Mouse (Mus musculus) ES-CJ7 (cell line): ENCODE measurements around the gene Apod.
"Not testable (repeated sequence)": the region's sequence is repeated elsewhere in the genome, so short reads cannot be mapped to it uniquely, and the experiment has no call there.

Experiments
- DNase-seq: peaks from one replicate; pipeline ENCODE4 v3.0.0; 2011; ENCODE audit warnings: low read depth, low spot score

Gene Apod

GRCm38 (mm10) chr16:31314497-31315233 is at the start of gene Apod:
Gene Apod (minus strand): TSS chr16:31314808.
- DNase-seq: no peak

DNA sequence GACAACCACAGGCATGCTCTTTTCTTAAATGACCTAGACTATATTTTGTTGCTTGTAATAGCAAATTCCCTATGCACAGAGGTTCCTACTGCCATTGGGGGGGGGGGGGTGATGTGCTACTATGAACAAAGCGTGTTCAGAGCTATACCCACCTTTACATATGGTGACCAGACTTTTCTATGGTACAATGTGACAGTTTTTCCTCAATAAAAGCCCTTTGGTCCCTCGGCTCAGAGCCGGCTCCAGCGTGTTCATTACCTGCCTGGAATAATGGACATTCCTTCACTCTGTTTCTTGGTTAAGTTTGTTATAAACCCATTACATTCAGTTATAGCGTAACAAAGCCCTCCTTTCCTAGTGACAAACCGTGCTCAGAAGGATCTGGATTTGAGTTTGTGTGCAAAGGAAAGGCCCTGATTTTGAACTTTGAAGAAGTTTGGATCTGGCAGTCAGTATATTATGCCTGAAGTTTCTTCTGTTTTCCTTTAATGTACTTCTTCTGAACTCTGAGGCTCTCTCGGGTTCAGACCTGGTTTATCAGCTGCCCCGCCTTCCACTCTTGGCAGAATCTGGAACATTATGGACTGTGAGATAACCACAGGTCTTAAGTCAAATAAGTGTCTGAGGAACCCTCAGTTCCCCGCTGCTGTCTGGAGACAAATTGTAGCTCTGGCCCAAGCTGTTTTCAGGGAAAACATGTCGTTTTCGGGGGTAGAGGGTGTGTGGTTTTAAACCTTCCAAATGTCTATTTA is 49.3 kb upstream of the Apod start:
- no peak for DNase-seq

GRCm38 (mm10) chr16:31359542-31359941 is 44.9 kb upstream of the Apod start:
- peak; percentile 17 for DNase-seq

DNA sequence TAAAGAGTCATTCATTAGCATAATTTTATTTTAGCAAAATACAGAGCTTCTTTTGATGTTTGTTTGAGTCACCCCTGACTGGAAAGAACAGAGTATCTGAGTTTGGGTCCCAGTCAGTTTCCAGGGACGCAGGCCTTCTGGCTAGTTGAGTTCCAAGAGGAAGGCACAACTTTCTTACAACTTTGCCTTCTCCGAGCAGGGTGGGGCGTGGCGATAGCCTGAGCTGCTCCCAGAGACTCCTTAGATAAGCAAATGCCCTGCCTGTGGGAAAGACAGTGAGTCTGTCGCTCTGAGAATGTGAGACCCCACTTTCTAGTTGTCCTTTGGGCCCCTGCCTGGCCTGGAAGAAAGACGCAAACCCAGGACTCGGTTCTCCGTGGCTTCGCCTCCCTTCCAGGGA is 44.4 kb upstream of the Apod start:
- peak; percentile 72 for DNase-seq

DNA sequence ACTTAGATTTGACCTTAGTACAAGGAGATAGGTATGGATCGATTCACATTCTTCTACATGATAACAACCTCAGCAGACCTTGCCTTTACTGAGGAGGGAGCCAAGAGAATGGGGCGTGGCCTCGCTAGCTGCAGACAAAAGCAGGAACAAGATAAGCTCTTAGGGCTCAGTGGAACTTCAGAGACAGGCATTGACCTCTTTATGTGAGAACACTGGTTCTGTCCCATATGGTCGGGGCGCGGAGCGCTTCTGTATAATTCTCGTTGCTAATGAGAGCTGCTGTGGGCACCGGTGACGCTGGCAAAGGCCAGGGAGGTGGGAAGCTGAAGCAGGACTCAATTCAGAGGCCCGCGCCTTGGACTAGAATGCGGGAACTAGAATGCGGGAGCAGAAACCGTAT is 44.0 kb upstream of the Apod start:
- peak; percentile 63 for DNase-seq

DNA sequence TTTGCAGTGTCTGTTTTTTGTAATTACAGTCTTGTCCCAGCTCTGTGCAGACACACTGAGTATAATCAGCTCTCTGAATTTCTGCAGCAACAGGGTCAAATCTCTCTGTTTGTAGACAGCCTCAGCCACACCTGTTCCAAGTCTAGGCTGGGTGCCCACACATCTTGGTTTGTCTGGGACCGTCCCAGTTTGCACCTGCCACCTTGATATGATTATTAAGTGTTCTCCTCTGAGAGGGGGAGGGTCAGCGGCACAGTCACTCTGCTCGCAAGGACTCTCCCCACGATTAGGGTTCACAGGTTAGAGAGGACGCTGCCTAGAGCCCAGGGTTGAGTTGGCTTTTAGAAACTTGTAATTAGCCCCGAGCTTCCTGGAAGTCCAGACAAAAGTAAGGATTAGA is 41.3 kb upstream of the Apod start:
- no peak for DNase-seq

DNA sequence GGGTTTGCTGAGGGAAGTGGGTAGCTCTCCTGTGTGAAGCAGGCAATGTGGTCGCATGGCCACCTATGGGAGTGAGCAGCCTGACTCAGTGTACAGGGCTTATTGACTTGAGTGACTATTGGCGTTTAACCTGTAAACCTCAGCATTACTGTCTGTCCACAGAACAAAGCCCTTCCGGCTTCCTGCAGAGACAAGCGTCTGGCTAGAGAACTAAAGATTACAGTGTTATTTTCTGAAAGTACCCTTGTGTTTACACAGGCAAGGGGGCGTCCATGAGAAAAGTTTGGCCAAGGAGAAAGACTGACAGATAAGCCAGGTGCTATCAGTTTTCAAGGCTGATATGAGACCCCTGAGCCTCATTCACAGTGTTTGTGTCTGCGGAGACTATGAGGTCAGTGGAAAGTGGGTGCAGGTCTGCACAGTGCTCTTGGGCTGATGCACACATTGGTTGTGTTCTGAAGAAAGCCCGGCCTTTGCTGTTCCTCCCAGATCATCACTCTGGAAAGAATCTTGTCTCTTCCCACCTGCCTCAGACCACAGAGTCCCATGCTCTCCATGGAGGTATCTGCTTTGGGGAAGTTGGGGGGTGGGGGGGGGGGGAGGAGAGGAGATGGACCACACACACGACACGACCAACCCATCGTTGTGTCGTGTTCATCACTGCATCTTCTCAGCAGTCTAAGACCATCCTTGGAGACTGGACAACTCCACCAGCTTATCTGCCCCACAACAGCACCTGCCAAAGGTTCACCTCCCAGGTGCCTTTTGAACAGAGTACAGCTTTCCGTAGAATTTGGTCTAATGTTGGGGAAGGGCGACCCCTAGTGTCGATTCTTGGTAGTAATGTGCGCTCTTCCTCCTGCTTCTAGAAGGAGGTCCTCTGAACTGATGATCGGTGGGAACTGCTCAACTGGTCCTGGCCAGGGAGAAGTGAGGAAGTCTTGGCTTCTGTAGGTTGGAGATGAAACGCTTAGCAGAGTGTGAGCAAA is 40.0 kb upstream of the Apod start:
- DNase-seq: peak; percentile 87

- peak; percentile 77 for DNase-seq
These were observed 38.4 kb upstream of the Apod start for GRCm38 (mm10) chr16:31352996-31353395.

DNA sequence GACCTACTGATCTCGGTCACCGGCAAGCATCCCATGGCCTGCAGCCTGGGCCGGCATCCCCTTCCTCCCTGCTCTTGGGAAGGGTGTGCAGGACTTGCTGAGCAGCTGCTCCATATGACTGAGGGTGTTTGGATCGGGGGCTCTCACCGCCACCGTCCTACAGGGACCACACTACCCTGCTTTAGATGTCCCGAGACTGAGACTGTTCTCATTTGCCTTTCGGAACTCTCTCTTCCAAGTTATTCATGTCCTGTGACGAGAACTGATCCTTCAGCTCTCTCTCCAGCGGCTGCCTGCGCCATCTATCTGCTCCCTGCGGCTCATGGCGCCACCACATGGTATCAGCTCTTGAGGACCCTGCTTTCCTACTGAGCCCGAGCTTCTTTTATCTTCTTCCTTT is 33.0 kb upstream of the Apod start:
- DNase-seq: peak; percentile 72

- DNase-seq: peak; percentile 89
These were observed 28.4 kb upstream of the Apod start for GRCm38 (mm10) chr16:31342966-31343365.

DNA sequence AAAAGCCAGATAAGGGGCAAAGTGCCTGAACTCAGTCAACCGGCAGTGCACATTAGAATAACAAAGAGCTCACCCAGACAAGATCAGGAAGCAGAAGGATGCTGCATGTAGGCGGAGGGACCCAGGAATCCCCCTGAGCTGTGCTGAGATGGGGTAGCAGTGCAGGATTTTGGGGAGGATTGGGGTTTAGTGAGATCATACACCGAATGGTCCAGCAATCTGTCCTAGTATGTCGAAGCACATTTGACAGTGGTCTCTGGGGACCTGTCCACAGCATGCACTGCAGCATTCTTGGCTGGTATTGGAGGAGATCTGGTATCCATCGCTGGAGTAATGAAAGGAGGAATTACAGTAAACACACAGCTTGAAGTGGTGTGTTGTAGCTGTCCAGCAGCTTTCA is 27.9 kb upstream of the Apod start:
- DNase-seq: peak; percentile 88

- no peak for DNase-seq
These were observed 24.7 kb upstream of the Apod start for GRCm38 (mm10) chr16:31339332-31339731.

DNA sequence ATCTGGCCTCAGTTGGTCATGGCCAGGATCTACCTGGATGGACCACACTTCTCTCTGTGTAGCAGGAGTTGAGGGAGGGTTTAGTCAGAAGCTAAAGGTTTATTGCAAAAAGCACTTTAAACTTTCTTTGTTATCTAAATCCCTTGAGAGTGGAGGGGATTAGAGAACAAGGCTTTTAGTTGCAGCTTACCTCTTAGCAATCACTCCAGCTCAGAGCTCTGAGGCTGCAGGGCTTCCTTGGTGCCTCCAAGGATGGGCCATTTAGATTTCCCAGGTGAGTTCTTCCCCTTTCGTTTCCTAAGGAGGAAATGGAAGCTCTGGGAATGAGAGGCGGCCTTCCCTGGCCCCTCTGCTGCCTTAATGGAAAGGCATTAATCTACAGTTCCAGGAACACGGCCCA is 23.3 kb upstream of the Apod start:
- DNase-seq: no peak

GRCm38 (mm10) chr16:31334796-31335195 is 20.2 kb upstream of the Apod start:
- no peak for DNase-seq

DNA sequence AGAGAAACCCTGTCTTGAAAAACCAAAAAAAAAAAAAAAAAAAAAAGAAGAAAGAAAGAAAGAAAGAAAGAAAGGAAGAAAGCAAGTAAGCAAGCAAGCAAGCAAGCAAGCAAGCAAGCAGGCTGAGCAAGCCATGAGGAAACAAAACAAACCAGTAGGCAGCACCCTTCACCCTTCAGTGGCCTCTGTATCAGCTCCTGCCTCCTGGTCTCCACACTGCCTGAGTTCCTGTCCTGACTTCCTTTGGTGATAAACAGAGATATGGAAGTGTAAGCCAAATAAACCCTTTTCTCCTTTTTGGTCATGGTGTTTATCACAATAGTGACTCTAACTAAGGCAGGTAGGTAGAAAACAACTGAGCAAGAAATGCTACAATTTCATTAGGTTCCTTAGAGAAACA is 18.0 kb upstream of the Apod start:
- DNase-seq: no peak

- not testable (repeated sequence) for DNase-seq
These were observed 16.4 kb upstream of the Apod start for GRCm38 (mm10) chr16:31330970-31331369.

DNA sequence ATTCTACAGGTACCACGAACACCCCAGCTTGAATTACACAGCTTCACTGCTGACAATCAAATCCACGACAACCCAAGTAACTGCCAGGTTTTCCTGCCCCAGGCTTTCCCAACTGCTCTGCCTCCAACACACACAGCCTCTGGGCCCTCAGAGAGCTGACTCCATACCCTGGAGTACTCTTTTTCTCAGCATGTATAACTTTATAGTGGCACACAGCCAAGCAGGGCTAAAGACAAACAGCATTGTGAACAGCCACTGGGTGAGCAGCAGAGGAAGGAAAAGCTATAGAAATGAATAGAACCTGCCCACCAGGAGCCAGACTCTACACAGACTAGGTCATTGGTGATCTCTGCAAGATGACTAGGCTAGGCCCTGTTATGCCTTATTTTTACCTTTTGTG is 15.1 kb upstream of the Apod start:
- no peak for DNase-seq

DNA sequence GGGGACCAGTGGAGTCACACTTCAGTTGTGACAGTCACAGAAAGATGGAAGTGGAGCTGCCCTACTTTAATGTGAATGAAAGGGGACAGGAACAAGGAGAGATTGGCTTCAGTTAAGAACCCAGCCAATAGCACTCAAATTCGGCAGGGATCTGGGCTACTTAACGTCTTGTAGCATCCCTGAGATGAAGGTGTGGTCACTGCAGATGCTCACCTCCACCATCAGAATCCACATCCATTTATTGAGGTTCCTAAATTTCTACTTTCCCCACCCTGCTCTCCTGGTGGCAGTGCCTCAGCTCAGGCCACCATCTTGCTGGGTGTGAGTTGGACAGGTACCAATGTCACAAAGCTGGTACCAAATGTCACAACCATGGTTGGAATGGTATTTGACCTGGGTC is 13.3 kb upstream of the Apod start:
- peak; percentile 68 for DNase-seq

- no peak for DNase-seq
These were observed 12.8 kb upstream of the Apod start for GRCm38 (mm10) chr16:31327430-31327829.

DNA sequence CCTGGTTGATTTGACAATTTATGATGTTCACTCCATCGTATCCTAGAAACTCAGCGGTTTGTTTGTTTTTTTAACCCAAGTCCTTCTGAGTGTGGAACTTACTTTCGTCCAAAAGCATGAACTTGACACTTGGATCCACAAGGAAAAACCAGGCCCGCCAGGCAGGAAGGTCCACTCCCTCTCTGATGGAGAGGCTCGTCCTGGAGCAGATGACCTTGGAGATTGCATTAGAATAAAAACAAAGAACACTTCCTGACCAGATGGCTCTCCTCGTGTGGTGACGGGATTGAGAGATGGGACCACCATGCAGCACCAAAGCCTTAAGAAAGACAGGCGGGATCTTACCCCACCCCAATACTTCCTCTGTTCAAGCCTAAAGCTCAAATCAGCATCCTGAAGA is 12.1 kb upstream of the Apod start:
- DNase-seq: peak; percentile 91

GRCm38 (mm10) chr16:31325966-31326365 is 11.4 kb upstream of the Apod start:
- DNase-seq: peak; percentile 50

- peak; percentile 64 for DNase-seq
These were observed 10.5 kb upstream of the Apod start for GRCm38 (mm10) chr16:31325120-31325519.
